Mouse (Mus musculus) splenic B cell, adult 2 months (primary cell): ENCODE measurements around the gene Ide.

Source experiments
- DNase-seq: peaks from one replicate; pipeline ENCODE4 v3.0.0-alpha.2; 2011; ENCODE audit warnings: low read depth, low spot score
- H3K27me3 ChIP-seq: 2 replicates; pipeline ENCODE4 v1.6.1; 2012; ENCODE audit warnings: mild to moderate bottlenecking, low read length, moderate library complexity, mixed read lengths; ENCODE audit not compliant: control insufficient read depth, poor library complexity, insufficient read depth, severe bottlenecking
- H3K36me3 ChIP-seq: 2 replicates; pipeline ENCODE4 v1.6.1; 2012; ENCODE audit warnings: mild to moderate bottlenecking, low read length, moderate library complexity, mixed read lengths; ENCODE audit not compliant: control insufficient read depth, poor library complexity, insufficient read depth, severe bottlenecking

The Ide gene

DNA sequence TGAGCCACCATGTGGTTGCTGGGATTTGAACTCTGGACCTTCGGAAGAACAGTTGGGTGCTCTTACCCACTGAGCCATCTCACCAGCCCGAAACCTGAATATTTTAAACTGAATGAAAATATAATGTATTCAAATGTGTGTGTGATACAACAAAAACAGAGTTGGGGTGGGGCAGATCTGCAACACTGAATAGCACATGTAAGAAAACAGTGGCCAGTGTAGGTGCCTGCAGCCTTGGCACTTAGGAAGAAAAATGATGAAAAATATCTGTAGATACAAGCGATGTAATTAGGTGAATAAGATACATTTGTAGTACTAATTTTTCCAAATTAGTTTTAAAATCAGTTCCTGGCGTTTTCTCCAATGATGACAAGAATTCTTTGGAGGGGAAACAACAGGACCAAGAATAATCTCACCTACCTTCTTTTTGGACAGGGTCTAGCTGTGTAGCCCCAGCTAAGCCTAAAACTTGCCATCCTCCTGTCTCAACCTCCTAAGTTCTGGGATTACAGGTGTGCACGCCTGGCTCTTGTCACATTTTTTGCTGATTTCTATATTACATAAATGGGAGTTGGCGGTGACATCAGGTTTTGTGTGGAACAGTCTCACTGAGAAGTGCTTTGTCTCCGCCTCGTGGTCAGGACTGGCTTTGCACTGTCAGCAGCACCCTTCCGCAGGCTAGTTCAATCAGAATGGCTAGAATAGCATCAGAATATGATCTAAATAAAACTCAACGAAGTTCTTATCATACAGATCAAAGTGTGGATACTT is 72.1 kb downstream of the Ide start:
- H3K27me3 ChIP-seq: no peaks in the 10 kb centered on the region
- H3K36me3 ChIP-seq: no peaks in the 10 kb centered on the region
- peak; percentile 86 for DNase-seq

DNA sequence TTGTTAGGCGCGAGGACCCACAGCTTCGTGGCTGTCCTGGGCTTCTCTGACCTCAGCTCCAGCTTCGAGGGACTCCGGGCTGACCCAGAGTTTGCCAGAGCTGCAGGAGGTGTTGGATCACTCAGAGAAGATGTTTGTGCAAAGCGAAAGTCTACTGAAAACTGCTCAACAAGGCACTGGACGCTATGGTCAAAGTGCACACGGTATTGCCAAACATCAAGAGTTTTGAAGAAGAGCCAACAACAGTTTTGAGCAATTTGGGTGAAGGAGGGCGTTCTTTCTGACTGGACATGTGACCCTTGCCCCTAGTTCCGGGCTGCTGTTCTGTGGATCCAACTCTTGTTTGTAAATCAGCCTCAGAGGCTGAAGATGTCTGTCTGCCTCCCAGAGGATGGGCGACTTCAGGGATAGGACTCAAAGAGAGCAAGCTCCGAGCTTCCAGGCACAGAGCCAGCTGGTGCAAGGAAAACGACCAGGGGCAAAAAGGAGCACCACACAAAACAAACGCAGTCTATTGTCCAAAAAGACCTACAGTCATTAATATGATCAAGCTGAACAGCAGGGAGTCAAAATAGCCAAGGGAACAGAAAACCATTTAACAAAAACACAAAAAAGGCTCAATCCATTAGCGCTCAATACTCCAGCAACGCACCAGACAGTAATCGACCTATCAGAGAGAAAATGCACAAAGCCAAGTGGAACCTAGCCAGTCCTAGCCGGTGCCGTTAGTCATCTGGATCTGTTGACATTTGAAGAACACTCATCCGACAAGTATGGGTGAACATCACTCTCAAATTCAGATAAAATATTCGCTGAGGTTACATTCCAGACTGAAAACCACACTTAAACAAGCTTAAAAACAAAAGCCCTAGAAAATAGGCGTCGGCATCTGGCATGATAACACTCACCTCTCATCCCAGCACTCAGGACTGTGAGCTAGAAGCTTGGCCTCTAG is 73.4 kb downstream of the Ide start:
- no peaks in the 10 kb centered on the region for H3K36me3 ChIP-seq

DNA sequence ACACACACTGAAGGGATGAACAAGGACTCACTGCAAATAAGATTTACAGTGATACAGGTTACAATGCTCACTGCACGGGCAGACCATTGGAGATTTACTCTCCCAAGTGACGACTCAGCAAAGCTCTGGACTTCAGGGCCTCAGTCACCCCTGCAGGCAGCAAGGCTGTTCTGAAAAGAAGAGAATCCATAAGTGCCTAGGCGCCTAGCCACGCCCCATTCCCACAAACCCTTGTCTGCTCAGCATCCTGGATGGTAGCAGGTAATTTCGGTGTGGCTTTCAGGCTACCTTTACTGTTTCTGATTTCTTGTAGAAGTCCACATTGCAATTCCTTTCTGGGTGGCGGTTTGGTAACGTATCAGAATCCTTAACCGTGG is 74.1 kb downstream of the Ide start:
- H3K36me3 ChIP-seq: no peaks in the 10 kb centered on the region
- no peaks in the 10 kb centered on the region for H3K27me3 ChIP-seq
- DNase-seq: no peak

More for the DNA sequence above, 73.4 kb downstream of the Ide start:
- DNase-seq: no peak
- H3K27me3 ChIP-seq: no peaks in the 10 kb centered on the region

DNA sequence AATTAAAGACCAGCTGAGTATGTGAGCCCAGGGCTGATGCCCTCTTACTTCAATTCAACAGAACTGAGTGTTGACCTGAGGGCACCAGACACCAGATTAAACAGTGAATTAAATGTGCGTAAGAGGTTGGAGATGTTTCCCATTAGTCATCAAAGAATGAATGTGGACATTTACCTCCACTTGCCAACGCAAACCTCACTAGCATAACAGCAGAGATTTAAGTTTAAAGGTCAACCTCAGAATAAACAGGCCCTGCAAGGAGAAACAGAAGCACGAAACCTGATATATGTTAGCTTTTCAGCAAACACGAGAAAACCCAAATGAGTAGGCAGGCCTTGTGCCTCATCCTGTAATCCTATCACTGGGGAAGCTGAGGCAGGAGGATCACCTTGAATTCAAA is 75.3 kb downstream of the Ide start:
- no peak for DNase-seq
- Histone ChIP-seq H3K36me3 (no peaks in the 10 kb centered on the region), H3K27me3 (no peaks in the 10 kb centered on the region)

DNA sequence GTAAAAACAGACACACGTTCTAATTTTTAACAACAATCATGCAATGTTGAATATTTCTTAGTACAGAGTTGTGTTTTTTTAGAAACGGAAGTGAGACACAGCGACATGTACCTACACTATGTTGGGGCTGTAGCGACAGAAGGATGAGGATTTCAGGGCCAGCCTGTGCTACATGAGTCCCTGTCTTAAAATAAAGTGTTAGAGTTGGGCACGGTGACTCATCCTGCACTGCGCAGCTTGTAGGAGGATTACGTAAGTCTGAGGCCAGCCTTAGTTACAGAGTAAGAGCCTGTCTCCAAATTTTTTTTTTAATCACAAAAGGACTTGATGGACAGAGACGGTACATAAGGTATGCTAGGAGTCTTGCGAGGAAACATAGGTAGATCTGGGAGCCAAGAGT is 82.3 kb downstream of the Ide start:
- DNase-seq: no peak
- no peaks in the 10 kb centered on the region for H3K27me3 ChIP-seq

DNA sequence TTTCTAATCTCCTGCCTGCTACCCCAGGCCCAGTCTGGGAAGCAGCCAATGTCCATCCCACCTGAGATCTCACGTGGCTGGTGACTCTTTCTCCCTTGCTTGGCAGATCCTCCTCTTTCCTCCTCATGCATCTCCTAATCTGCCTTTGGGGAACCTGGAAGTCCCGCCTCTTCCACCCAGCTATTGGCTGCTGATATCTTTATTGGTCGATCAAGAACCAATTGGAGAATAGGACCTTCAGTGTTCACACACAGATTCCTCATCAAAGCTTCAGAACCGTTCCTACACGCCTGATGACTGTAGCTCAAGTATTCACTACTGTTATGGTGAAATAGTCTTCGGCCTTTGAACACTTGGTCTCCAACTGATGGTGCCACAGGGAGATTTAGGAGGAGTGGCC is 85.5 kb downstream of the Ide start:
- no peaks in the 10 kb centered on the region for H3K36me3 ChIP-seq
- H3K27me3 ChIP-seq: no peaks in the 10 kb centered on the region
- no peak for DNase-seq

More for the DNA sequence above, 82.3 kb downstream of the Ide start:
- H3K36me3 ChIP-seq: no peaks in the 10 kb centered on the region

DNA sequence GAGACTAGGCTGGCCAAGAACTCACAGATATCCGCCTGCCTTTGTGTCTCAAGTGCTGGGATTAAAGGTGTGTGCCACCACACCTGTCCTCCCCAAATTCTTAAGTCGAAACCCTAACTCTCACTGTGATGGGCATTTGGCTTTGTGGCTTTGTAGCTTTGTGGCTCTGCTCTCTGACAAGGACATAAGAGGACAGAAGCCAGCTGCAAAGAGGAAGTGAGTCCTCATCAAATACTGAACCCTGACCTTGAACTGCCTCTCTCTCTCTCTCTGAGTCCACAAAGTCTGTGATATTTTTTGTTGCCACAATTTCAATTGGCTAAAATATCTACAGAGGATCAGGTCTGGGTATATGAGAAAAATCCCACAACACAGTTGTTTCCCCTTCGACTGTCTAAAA is 89.5 kb downstream of the Ide start:
- Histone ChIP-seq H3K27me3 (no peaks in the 10 kb centered on the region), H3K36me3 (no peaks in the 10 kb centered on the region)
- no peak for DNase-seq

DNA sequence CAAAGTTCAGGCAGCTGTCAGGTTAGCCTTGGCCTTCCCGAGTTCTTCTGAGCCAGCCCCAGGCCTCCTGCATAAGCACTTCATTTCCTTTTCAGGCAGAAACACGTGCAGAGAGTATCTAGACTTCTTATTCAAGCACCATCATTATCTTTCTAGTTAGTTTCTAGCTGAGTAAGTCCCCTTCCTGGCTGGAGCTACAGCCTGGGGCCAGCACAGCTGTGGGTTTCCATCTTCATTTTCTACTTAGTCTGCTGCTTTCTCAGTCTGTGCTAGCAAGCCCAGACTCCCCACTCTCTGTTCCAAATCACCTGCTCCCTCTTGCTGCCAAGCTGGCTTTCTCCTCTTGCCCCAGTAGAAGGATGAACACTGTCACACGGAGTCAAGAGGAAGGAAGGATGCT is 90.8 kb downstream of the Ide start:
- H3K27me3 ChIP-seq: no peaks in the 10 kb centered on the region
- no peak for DNase-seq
- no peaks in the 10 kb centered on the region for H3K36me3 ChIP-seq

DNA sequence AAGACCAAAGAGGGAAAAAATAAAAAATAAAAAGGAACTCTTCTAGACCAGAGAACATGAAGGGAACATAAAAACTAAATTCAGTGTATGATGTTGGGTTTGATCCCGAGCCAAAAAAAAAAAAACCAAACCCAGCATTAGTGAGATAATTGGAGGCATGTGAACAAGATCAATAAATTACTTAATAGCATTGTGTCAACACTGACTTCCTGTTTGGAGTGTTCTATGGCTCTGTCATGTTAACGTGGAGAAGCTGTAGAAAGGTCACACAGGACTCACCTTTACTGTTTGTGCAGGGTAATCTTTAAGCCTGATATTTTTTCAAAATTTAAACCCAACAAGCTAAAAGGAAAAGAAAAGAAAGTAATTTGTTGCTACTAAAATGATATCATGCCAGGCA is 94.9 kb downstream of the Ide start:
- H3K36me3 ChIP-seq: no peaks in the 10 kb centered on the region
- no peak for DNase-seq

DNA sequence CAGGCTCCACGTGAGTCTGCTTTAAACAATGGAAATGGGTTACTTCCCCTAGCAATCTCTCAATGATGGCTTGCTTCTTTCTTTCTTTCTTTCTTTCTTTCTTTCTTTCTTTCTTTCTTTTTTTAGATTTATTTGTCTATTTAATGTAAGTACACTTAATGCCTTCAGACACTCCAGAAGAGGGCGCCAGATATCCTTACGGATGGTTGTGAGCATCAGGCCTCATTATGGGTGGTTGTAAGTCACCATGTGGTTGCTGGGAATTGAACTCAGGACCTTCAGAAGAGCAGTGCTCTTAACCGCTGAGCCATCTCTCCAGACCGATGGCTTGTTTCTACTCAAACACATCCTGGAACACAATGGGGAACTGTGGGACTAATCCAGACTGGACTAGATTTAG is 96.5 kb downstream of the Ide start:
- no peaks in the 10 kb centered on the region for H3K36me3 ChIP-seq
- peak; percentile 50 for DNase-seq
- H3K27me3 ChIP-seq: no peaks in the 10 kb centered on the region

More for the DNA sequence above, 94.9 kb downstream of the Ide start:
- no peaks in the 10 kb centered on the region for H3K27me3 ChIP-seq

DNA sequence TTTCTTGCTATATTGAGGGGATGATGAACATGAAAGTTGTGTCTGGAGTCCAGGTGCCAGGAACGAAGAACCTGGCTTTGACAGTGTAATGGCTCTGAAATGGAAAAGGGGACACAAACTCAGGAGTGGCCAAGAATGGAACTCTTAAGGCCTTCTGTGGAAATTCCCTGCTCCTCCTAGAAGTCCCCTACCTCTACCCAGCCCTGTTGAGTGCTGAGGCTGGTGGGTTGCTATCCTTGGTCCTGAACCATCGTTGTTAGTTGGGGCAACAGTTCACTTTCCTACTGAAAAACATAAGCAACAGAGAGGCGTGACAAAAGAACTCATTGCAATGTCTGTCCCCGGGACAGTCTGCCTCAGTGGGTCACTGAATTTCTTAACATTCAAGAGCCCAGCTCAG is 98.6 kb downstream of the Ide start:
- Histone ChIP-seq H3K27me3 (no peaks in the 10 kb centered on the region), H3K36me3 (no peaks in the 10 kb centered on the region)
- DNase-seq: peak; percentile 38

DNA sequence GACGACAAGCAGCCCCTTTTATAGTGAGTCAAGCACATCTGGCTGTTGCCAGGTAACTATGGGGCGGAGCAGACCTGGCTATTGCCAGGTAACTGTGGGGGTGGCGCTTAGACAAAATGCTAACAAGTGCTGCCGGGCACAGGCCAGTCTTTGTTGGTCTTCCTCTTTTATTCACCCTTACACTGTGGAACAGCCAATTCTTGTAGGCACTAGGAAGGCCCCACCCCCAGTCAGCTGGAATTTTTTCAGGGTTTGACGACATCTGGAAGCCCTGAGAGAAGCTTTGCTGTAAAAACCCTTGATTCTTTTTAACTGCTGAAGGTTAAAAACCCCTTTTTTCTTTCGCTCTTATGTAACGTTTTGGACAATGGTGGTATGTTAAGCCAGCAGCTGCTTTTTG is 99.0 kb downstream of the Ide start:
- DNase-seq: no peak
- Histone ChIP-seq H3K36me3 (no peaks in the 10 kb centered on the region), H3K27me3 (no peaks in the 10 kb centered on the region)

DNA sequence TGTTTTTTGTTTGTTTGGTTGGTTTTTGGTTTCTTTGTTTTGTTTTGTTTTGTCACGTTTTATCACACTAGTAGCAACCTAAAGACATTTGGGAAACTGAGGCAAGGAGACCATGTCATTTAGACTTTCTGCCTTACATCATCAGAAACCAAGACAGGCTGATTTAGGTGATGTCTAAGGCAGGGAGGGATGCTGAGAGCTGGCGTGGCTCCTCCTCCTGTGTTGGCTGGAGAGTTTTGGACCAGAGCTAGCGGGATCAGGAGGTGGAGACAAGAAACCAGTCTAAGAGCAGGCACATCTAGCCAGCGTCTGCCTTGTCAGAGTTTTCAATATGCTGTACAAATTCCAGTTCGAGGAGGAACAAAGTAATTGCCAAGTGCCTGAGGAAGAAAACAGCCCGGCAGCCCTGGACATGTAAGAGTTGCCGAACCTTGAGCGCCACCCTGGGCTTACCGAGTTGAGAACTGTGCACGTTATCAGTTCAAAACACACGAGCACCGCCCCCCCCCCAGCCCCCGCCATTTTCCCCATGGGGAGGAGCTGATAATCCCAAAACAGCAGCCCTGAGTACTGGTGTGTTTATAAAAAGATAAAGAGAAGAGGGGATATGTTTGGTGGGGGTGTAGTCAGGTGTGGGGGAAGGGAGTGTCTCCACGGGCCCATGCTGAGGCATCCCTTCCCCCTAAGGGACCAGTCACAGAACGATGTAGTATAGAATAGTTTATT is 99.8 kb downstream of the Ide start:
- no peaks in the 10 kb centered on the region for H3K36me3 ChIP-seq
- no peaks in the 10 kb centered on the region for H3K27me3 ChIP-seq
- no peak for DNase-seq

DNA sequence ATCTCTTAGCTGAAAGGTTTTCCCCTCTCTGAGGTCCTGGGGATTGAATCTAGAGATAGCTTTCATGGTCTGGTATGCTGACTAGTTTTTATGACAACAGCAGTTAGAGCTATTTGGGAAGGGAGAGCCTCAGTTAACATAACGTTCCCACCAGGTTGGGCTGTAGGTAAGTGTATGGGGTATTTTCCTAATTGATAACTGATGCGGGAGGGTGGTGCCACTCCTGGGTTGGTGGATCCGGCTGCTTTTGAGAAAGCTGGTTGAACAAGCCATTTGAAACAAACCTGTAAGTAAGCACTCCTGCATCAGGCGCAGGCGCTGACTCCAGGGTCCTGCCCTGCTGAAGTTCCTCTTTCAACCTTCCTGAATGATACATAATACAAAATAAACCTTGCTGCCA is 100.3 kb downstream of the Ide start:
- no peaks in the 10 kb centered on the region for H3K36me3 ChIP-seq
- no peak for DNase-seq
- H3K27me3 ChIP-seq: no peaks in the 10 kb centered on the region

DNA sequence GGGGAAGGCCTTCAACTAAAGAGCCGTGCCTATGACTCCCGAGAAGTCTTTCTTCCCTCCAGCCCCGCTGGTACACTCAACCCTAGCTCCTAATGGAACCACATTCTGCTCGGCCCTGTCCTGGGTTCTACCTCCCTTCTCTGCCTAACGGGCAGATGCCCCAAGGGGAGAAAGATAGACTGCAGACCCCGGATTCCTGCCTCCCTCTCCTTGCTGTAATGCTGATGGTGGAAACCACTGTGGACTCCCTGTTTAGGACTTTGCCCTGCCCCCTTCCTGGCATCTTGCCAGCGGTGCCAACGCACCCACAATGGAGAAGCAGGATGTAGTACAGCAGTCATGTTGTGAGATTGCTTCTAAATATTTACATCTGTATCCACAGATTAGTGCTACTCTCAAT is 101.8 kb downstream of the Ide start:
- H3K36me3 ChIP-seq: no peaks in the 10 kb centered on the region
- no peak for DNase-seq
- H3K27me3 ChIP-seq: no peaks in the 10 kb centered on the region
